Mouse (Mus musculus): ENCODE measurements around the gene Auts2.

DNA sequence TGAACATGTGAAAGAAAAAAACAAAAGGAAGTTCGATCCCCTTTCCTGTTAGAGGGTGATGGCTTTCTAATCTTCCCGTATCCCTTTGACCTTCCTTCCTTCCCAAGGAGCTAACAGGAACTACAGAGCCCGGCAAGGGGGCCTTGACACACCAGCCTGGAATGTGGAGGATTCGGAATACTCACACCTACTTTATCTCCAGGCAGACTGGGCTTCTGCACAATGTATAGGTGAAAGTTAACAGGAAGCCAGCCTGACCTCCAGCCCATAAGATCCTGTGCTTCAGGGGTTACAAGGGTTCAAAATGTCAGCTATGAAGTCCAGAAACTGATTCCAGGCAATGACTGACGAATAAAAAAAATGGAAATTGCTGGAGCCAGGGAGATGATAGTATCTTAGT is 906.7 kb downstream of the Auts2 start:
- TF ChIP-seq MAFK (IDR thresholded peaks at IDR 0.05; ENCODE audit: insufficient read depth, low read depth, low read length): no peak
- TF ChIP-seq CHD2 (IDR thresholded peaks at IDR 0.05; ENCODE audit: low read depth, low read length): no peak
- TF ChIP-seq ZC3H11A (IDR thresholded peaks at IDR 0.05; ENCODE audit: borderline replicate concordance, low read depth, low read length): no peak
